9 mouse cellular contexts compared by ENCODE assay signal in genomic region chr10:81404720-81405119, GRCm38 (mm10). TPM values are rescaled to one million over a fixed set of nuclear protein-coding genes. Genes with fewer than 3 reads are reported as not detected.
DNase-seq lines count a peak whose midpoint lies in the region; ATAC-seq and TF ChIP-seq lines count a peak whose summit lies in the region.
"Had no signal": no experiment of that assay in that cellular context is flagged by ENCODE, and none has a peak within 500 bp of the region (broad histone marks: within the 10 kb centered on the region; RNA-seq: fewer than 3 reads in every experiment).

No protein-coding gene starts in this region.

- no peak for DNase-seq in hindbrain, embryonic 14.5 days (ENCODE audit: low spot score)
- DNase-seq in lung, postnatal 0 days (ENCODE audit: low spot score), result no peak
- no peak for DNase-seq in embryo, embryonic 10 days (ENCODE audit: low spot score)
- no peak for DNase-seq in left cerebral cortex, postnatal 4 days

- no peaks in the 10 kb centered on the region for H3K9me3 ChIP-seq in hindbrain, embryonic 16.5 days (ENCODE audit: control insufficient read depth, low read length)
- H3K9me3 ChIP-seq in hindbrain, embryonic 14.5 days (ENCODE audit: control insufficient read depth, low read length), result no peaks in the 10 kb centered on the region
- H3K9me3 ChIP-seq in lung, postnatal 0 days (ENCODE audit: low read length), result no peaks in the 10 kb centered on the region

- peaks cover 39% of the 10 kb centered on the region for H3K4me1 ChIP-seq in hindbrain, embryonic 16.5 days (ENCODE audit: control insufficient read depth, insufficient read depth, low read depth, low read length)
- peaks cover 51% of the 10 kb centered on the region for H3K4me1 ChIP-seq in hindbrain, embryonic 14.5 days (replicated peaks; ENCODE audit: control insufficient read depth, insufficient read depth, low read length)
- peaks cover 32% of the 10 kb centered on the region for H3K4me1 ChIP-seq in lung, postnatal 0 days (ENCODE audit: insufficient read depth, low read depth, low read length)

- peak overlapping the region; percentile 35 for H3K9ac ChIP-seq in hindbrain, embryonic 16.5 days (ENCODE audit: low read depth, low read length)
- no peak overlapping the region for H3K9ac ChIP-seq in hindbrain, embryonic 14.5 days
- H3K9ac ChIP-seq in lung, postnatal 0 days (replicated peaks; ENCODE audit: low read depth), result no peak overlapping the region

- H3K4me3 ChIP-seq in hindbrain, embryonic 16.5 days (ENCODE audit: low read length), result no peak overlapping the region
- no peak overlapping the region for H3K4me3 ChIP-seq in hindbrain, embryonic 14.5 days (replicated peaks; ENCODE audit: low read length)
- no peak overlapping the region for H3K4me3 ChIP-seq in lung, postnatal 0 days (ENCODE audit: low read depth, low read length)
- H3K4me3 ChIP-seq: erythroblast, embryonic 14.5 days had no signal

- H3K36me3 ChIP-seq in hindbrain, embryonic 16.5 days (ENCODE audit: control insufficient read depth, insufficient read depth, low read length), result peaks cover 27% of the 10 kb centered on the region
- peaks cover 74% of the 10 kb centered on the region for H3K36me3 ChIP-seq in hindbrain, embryonic 14.5 days (replicated peaks; ENCODE audit: control insufficient read depth, insufficient read depth)
- peaks cover 19% of the 10 kb centered on the region; the same call in 1 of the 2 replicates for H3K36me3 ChIP-seq in lung, postnatal 0 days (ENCODE audit: insufficient read depth, low read length)

- no peak overlapping the region for H3K4me2 ChIP-seq in hindbrain, embryonic 16.5 days (ENCODE audit: low read length)
- no peak overlapping the region for H3K4me2 ChIP-seq in hindbrain, embryonic 14.5 days (replicated peaks)
- H3K4me2 ChIP-seq in lung, postnatal 0 days (replicated peaks; ENCODE audit: low read depth, low read length), result no peak overlapping the region; the same call in 1 of the 2 replicates

- TF ChIP-seq CTCF in lung, postnatal 0 days (IDR thresholded peaks at IDR 0.05), result no peak

- ATAC-seq in hindbrain, embryonic 16.5 days, result no peak
- no peak for ATAC-seq in hindbrain, embryonic 14.5 days (ENCODE audit: low FRiP score)
- ATAC-seq in activated CD4-positive, CD25-positive, alpha-beta regulatory T cell, adult 4 months, result peak; percentile 25
- ATAC-seq in granulocyte monocyte progenitor cell, adult 5-6 weeks (replicated peaks; ENCODE audit: poor library complexity, severe bottlenecking), result peak; percentile 38
- ATAC-seq in lung, postnatal 0 days, result no peak

- intact Hi-C loops in left cerebral cortex, postnatal 4 days (cut with DNase I), result no loop called here

- H3K27ac ChIP-seq in hindbrain, embryonic 16.5 days (ENCODE audit: low read depth, low read length), result no peak overlapping the region
- H3K27ac ChIP-seq in hindbrain, embryonic 14.5 days, result no peak overlapping the region
- H3K27ac ChIP-seq in lung, postnatal 0 days (ENCODE audit: low read length), result peak overlapping the region; percentile 26; the same call in 1 of the 2 replicates

- peak; percentile 43; the same call in 1 of the 2 replicates for TF ChIP-seq EP300 in lung, postnatal 0 days (IDR thresholded peaks at IDR 0.05)

- 61% methylated on average over 17 of the region's 18 CpGs for WGBS in hindbrain, embryonic 16.5 days
- 67% methylated on average over 18 of the region's 18 CpGs for WGBS in hindbrain, embryonic 14.5 days
- WGBS in lung, postnatal 0 days, result 49% methylated on average over 18 of the region's 18 CpGs

- peaks cover 3% of the 10 kb centered on the region; the same call in 1 of the 2 replicates for H3K27me3 ChIP-seq in hindbrain, embryonic 16.5 days (replicated peaks; ENCODE audit: control insufficient read depth, insufficient read depth, low read length)
- H3K27me3 ChIP-seq in hindbrain, embryonic 14.5 days (ENCODE audit: control insufficient read depth, insufficient read depth, low read length), result peaks cover 15% of the 10 kb centered on the region; the same call in 1 of the 2 replicates
- no peaks in the 10 kb centered on the region for H3K27me3 ChIP-seq in lung, postnatal 0 days (replicated peaks; ENCODE audit: insufficient read depth, low read length)

RNA-seq across cellular contexts. Expression of gene Smim24, which starts 11.9 kb away (rescaled TPM):
- polyA plus RNA-seq in hindbrain, embryonic 16.5 days (2015; fragmentation: Nextera tagmentation; extraction: Ambion mirVana), result 1.6 and 2.3 TPM in 2 replicates
- 0.84 and 1.3 TPM in 2 replicates for polyA plus RNA-seq in hindbrain, embryonic 14.5 days (2014; fragmentation: Nextera tagmentation; extraction: Ambion mirVana)
- polyA plus RNA-seq in activated CD4-positive, CD25-positive, alpha-beta regulatory T cell, adult 4 months (2017; shearing (Covaris generic)), result 10 to 100 TPM in 1 of 2 experiments, 1 to 10 TPM in 1; 7.3 to 13.3 TPM
- total RNA-seq in granulocyte monocyte progenitor cell, adult 5-6 weeks (2014; fragmentation: Nextera tagmentation), result 37.5 and 43.6 TPM in 2 replicates
- total RNA-seq in granulocyte monocyte progenitor cell, adult 5-6 weeks (2017), result 11.5 and 13.3 TPM in 2 replicates
- 3.1 and 3.6 TPM in 2 replicates for polyA plus RNA-seq in lung, postnatal 0 days (2015; fragmentation: Nextera tagmentation; extraction: Ambion mirVana)
- 1 to 10 TPM; 1.5 to 2.3 TPM for total RNA-seq in left cerebral cortex, postnatal 4 days (2021)
- polyA plus RNA-seq: erythroblast, embryonic 14.5 days had no signal

RNA-seq across cellular contexts. Expression of gene Gm48552, which starts 15.9 kb away (rescaled TPM):
- polyA plus RNA-seq in hindbrain, embryonic 16.5 days (2015; fragmentation: Nextera tagmentation; extraction: Ambion mirVana), result 1.5 and 2.2 TPM in 2 replicates
- 1.9 and 2.2 TPM in 2 replicates for polyA plus RNA-seq in hindbrain, embryonic 14.5 days (2014; fragmentation: Nextera tagmentation; extraction: Ambion mirVana)
- 1 to 10 TPM in 1 of 2 experiments, not detected in 1; 1.4 TPM for polyA plus RNA-seq in activated CD4-positive, CD25-positive, alpha-beta regulatory T cell, adult 4 months (2017; shearing (Covaris generic))
- total RNA-seq in granulocyte monocyte progenitor cell, adult 5-6 weeks (2014; fragmentation: Nextera tagmentation), result 2.2 TPM in 1 of 2 replicates, not detected in the other
- total RNA-seq in granulocyte monocyte progenitor cell, adult 5-6 weeks (2017), result not detected in 2 replicates
- 0.20 and 0.63 TPM in 2 replicates for polyA plus RNA-seq in lung, postnatal 0 days (2015; fragmentation: Nextera tagmentation; extraction: Ambion mirVana)
- 1 to 10 TPM; 2.7 to 5.9 TPM for total RNA-seq in left cerebral cortex, postnatal 4 days (2021)
- total RNA-seq: megakaryocyte-erythroid progenitor cell, adult 5-6 weeks had no signal

RNA-seq across cellular contexts. Expression of gene Gm48551, which starts 20.5 kb away (rescaled TPM):
- polyA plus RNA-seq in hindbrain, embryonic 16.5 days (2015; fragmentation: Nextera tagmentation; extraction: Ambion mirVana), result 7.9 and 9.4 TPM in 2 replicates
- 5.5 and 5.7 TPM in 2 replicates for polyA plus RNA-seq in hindbrain, embryonic 14.5 days (2014; fragmentation: Nextera tagmentation; extraction: Ambion mirVana)
- 1 to 10 TPM; 1.1 to 1.2 TPM for polyA plus RNA-seq in activated CD4-positive, CD25-positive, alpha-beta regulatory T cell, adult 4 months (2017; shearing (Covaris generic))
- total RNA-seq in granulocyte monocyte progenitor cell, adult 5-6 weeks (2014; fragmentation: Nextera tagmentation), result 4.0 TPM in 1 of 2 replicates, not detected in the other
- 0.30 TPM in 1 of 2 replicates, not detected in the other for total RNA-seq in granulocyte monocyte progenitor cell, adult 5-6 weeks (2017)
- polyA plus RNA-seq in lung, postnatal 0 days (2015; fragmentation: Nextera tagmentation; extraction: Ambion mirVana), result 2.4 and 3.0 TPM in 2 replicates
- total RNA-seq in left cerebral cortex, postnatal 4 days (2021), result 1 to 10 TPM; 3.7 to 4.4 TPM

RNA-seq across cellular contexts. Expression of gene Dohh, which starts 20.5 kb away (rescaled TPM):
- polyA plus RNA-seq in hindbrain, embryonic 16.5 days (2015; fragmentation: Nextera tagmentation; extraction: Ambion mirVana), result 99.8 and 108 TPM in 2 replicates
- polyA plus RNA-seq in hindbrain, embryonic 14.5 days (2014; fragmentation: Nextera tagmentation; extraction: Ambion mirVana), result 68.9 TPM in 2 replicates
- polyA plus RNA-seq in activated CD4-positive, CD25-positive, alpha-beta regulatory T cell, adult 4 months (2017; shearing (Covaris generic)), result 10 to 100 TPM; 12.7 to 13.7 TPM
- total RNA-seq in granulocyte monocyte progenitor cell, adult 5-6 weeks (2014; fragmentation: Nextera tagmentation), result 12.2 and 34.9 TPM in 2 replicates
- total RNA-seq in granulocyte monocyte progenitor cell, adult 5-6 weeks (2017), result 41.8 and 46.2 TPM in 2 replicates
- polyA plus RNA-seq in lung, postnatal 0 days (2015; fragmentation: Nextera tagmentation; extraction: Ambion mirVana), result 49.4 and 55.2 TPM in 2 replicates
- total RNA-seq in left cerebral cortex, postnatal 4 days (2021), result 10 to 100 TPM; 58.8 to 61.5 TPM

RNA-seq across cellular contexts. Expression of gene Fzr1, which starts 26.4 kb away (rescaled TPM):
- polyA plus RNA-seq in hindbrain, embryonic 16.5 days (2015; fragmentation: Nextera tagmentation; extraction: Ambion mirVana), result 149 and 156 TPM in 2 replicates
- polyA plus RNA-seq in hindbrain, embryonic 14.5 days (2014; fragmentation: Nextera tagmentation; extraction: Ambion mirVana), result 119 and 125 TPM in 2 replicates
- polyA plus RNA-seq in activated CD4-positive, CD25-positive, alpha-beta regulatory T cell, adult 4 months (2017; shearing (Covaris generic)), result 10 to 100 TPM; 19.3 to 20.1 TPM
- total RNA-seq in granulocyte monocyte progenitor cell, adult 5-6 weeks (2014; fragmentation: Nextera tagmentation), result 14.8 and 17.0 TPM in 2 replicates
- 13.5 and 15.3 TPM in 2 replicates for total RNA-seq in granulocyte monocyte progenitor cell, adult 5-6 weeks (2017)
- 39.5 and 39.7 TPM in 2 replicates for polyA plus RNA-seq in lung, postnatal 0 days (2015; fragmentation: Nextera tagmentation; extraction: Ambion mirVana)
- 100 to 1,000 TPM; 109 to 112 TPM for total RNA-seq in left cerebral cortex, postnatal 4 days (2021)

Comparison
In these comparisons a context has a peak if more than half of its experiments do, and no peak if none do; other contexts are left out.
1. ATAC-seq: peak in activated CD4-positive, CD25-positive, alpha-beta regulatory T cell, adult 4 months (single experiment) and granulocyte monocyte progenitor cell, adult 5-6 weeks (single experiment); none in hindbrain, embryonic 16.5 days (single experiment), hindbrain, embryonic 14.5 days (single experiment) and lung, postnatal 0 days (single experiment).